Mouse (Mus musculus) cerebellum, adult 2 months (tissue): ENCODE results near the gene Mmp24. TPM values are rescaled to one million over a fixed set of nuclear protein-coding genes. Genes with fewer than 3 reads are reported as not detected.

Experiments
- DNase-seq, 2 experiments: peaks; one replicate each; pipeline ENCODE4 v3.0.0; 2021
- H3K27ac ChIP-seq: fragments of 200-500 bp; 2 replicates; pipeline ENCODE4 v1.5.1; 2012; ENCODE audit warnings: low read length, control low read depth, inconsistent platforms; ENCODE audit not compliant: insufficient read depth
- H3K27me3 ChIP-seq: fragments of 200-500 bp; 2 replicates; pipeline ENCODE4 v1.6.1; 2012; ENCODE audit warnings: inconsistent platforms, mild to moderate bottlenecking, low read length, moderate library complexity; ENCODE audit not compliant: control insufficient read depth, insufficient read depth
- H3K4me1 ChIP-seq: fragments of 200-500 bp; 2 replicates; pipeline ENCODE4 v1.6.1; 2011; ENCODE audit warnings: low read length; ENCODE audit not compliant: control insufficient read depth, insufficient read depth
- H3K4me3 ChIP-seq: fragments of 200-500 bp; replicated peaks from 2 replicates; pipeline ENCODE3; 2011; ENCODE audit warnings: mild to moderate bottlenecking, low read depth, low read length, control low read depth; ENCODE audit not compliant: insufficient read depth
- CTCF ChIP-seq: fragments of 200-500 bp; IDR thresholded peaks from 2 replicates; pipeline ENCODE4 v1.5.1; 2011; ENCODE audit warnings: low read depth, mild to moderate bottlenecking, control low read depth, low read length, moderate library complexity, borderline replicate concordance; ENCODE audit not compliant: insufficient read depth
- POLR2A ChIP-seq: fragments of 200-500 bp; IDR thresholded peaks from 2 replicates; pipeline ENCODE4 v1.6.1; 2011; ENCODE audit warnings: low read length, control low read depth, borderline replicate concordance; ENCODE audit not compliant: insufficient read depth
- WGBS: fragments of 180-500 bp; shearing (Covaris S2); methylation state at CpG from one replicate; pipeline ENCODE4 v1.1.7; 2018; 5-methylcytosine and 5-hydroxymethylcytosine counted together
- polyA plus RNA-seq: library from polyadenylated mRNA; depleted of rRNA; stranded (reverse); fragments of >200 nt; gene quantifications from 2 replicates; pipeline ENCODE4 v1.2.3, GENCODE M21; 2012

Mmp24 gene
- polyA plus RNA-seq, 1 experiment, result 153 TPM

DNA sequence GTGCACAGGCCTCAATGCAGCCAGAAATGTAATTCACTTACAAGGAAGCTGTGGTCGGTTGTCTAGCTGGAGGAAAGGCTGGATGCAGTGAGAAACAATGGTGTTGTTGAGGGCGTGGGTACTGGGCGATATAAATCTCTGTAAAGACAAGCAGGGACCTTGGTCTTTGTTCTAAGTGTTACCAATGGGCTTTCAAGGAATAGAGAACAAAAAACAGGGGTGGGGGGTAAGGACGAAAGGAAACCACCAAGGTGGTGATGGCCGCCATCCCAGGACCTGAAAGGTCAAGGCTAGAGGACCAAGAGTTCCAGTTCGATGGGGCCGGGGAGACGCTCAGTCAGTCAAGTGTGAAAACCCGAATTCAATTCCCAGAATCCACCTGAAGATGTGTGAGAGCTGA lies 37.3 kb upstream of the Mmp24 start:
- Histone ChIP-seq H3K4me1 (no peaks in the 10 kb centered on the region), H3K27me3 (no peaks in the 10 kb centered on the region), H3K27ac (no peak overlapping the region), H3K4me3 (no peak overlapping the region)
- DNase-seq, result no peak
- TF ChIP-seq POLR2A (no peak), CTCF (no peak)
- WGBS, result 68% methylated on average over 9 of the region's 9 CpGs

DNA sequence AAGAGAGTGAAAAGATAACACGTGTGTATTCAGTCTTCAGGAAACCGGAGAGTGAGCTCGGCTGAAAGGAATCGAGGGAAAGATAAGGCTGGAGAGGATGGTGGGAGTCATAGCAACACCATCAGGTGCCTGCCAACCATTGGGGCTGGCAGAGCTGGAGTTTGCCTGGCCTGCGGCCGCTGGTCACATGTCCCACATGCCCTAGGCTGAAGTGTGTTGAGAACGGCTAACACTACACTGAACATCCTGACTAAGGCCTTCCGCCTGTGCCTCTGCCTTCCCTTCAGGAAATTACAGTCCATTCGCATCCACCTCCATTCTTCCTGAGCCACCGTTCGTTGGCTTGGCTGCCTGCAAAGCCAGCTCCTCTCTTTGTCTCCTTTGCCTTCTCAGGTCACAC lies 32.9 kb upstream of the Mmp24 start:
- no peaks in the 10 kb centered on the region for H3K4me1 ChIP-seq
- no peak for DNase-seq
- WGBS, result 59% methylated on average over 11 of the region's 11 CpGs
- H3K27me3 ChIP-seq, result no peaks in the 10 kb centered on the region; the same call in 1 of the 2 replicates
- H3K27ac ChIP-seq, result no peak overlapping the region
- no peak overlapping the region for H3K4me3 ChIP-seq
- TF ChIP-seq POLR2A (no peak), CTCF (no peak)

DNA sequence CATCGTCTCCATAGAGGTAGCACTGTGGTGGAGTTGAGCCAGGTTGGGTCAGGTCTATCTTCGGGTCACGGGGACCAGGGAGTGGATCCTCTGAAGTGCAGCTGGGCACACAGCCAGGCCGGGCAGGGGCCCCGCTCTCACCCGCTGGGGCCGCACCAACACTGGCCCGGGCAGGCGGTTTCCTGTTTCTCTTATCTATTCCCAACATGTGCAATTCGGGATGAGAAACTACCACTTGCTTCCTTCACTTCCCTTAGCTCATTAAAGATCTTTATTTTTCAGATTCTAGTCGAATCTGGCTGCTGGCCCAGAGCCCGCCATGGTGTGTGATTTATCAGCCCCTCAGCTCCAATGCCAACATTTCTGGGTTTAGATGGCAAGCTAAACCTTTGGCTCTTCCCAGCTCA lies 32.2 kb upstream of the Mmp24 start:
- Histone ChIP-seq H3K4me1 (no peaks in the 10 kb centered on the region), H3K4me3 (no peak overlapping the region), H3K27me3 (no peaks in the 10 kb centered on the region; the same call in 1 of the 2 replicates), H3K27ac (no peak overlapping the region)
- WGBS, result 47% methylated on average over 12 of the region's 12 CpGs
- TF ChIP-seq POLR2A, result no peak
- no peak for DNase-seq

DNA sequence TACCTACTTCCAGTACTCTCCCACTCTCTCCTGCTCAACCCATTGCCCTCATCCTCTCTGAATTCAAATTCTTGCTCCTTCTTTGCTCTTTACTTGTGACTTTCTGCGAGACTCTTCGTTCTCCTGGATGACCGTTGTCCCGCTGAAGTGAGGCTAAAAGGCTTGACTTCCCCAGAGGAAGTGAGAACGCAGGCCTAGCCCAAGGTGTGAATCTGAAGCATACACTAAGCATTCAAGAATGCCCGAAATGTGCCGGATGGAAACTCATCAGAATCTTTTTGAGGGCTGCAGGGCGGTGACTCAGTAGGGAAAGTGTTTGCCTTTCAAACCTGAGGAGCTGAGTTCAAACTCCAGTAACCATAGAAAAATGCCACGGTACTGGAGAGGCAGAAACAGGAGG lies 31.8 kb upstream of the Mmp24 start:
- Histone ChIP-seq H3K4me3 (no peak overlapping the region), H3K4me1 (no peaks in the 10 kb centered on the region), H3K27me3 (no peaks in the 10 kb centered on the region; the same call in 1 of the 2 replicates), H3K27ac (no peak overlapping the region)
- DNase-seq, result no peak
- no peak for TF ChIP-seq POLR2A
- TF ChIP-seq CTCF, result no peak
- WGBS, result 91% methylated on average over 9 of the region's 9 CpGs

DNA sequence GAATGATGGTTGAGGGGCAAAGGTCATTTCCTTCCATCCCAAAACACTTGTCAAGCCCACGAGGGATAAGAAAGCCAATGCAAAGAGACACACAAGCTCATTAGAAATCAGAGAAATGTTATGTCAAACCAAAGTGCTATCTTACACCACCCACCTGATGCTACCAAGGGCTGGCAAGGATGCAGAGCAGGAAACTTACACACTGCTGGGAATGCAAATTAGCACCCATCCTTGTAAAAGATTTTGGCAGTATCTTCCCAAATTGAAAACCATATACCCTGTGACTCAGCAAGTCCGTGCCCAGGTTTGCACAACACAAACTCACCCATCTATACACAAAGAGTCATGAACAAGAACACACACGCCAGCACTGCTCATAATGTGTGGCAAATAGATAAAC lies 29.7 kb upstream of the Mmp24 start:
- TF ChIP-seq CTCF (no peak), POLR2A (no peak)
- no peak for DNase-seq

DNA sequence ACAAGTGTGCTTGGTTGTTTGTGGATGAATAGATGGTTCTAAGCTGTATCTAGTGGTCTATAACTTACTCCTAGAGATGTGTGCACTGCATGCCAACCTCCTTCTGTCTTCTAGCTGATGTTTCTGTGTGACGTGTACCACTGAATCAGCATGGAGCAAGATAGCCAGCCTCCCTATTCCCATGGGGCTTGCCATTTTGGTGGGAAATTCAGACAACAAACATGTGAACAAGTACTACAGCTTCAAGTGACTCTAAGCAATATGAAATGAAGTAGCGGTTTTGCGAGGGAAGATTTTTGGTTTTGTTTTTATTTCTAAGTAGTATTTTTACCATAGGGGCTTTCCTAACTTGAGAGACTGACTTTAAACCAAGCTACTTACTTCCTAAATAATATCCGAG lies 25.7 kb upstream of the Mmp24 start:
- DNase-seq, result no peak
- H3K4me3 ChIP-seq, result no peak overlapping the region
- H3K27me3 ChIP-seq, result no peaks in the 10 kb centered on the region
- TF ChIP-seq CTCF (no peak), POLR2A (no peak)
- H3K27ac ChIP-seq, result no peak overlapping the region
- H3K4me1 ChIP-seq, result no peaks in the 10 kb centered on the region
- WGBS, result 89% methylated on average over 4 of the region's 4 CpGs

More for the DNA sequence above, 29.7 kb upstream of the Mmp24 start:
- H3K4me3 ChIP-seq, result no peak overlapping the region
- no peak overlapping the region for H3K27ac ChIP-seq
- H3K4me1 ChIP-seq, result no peaks in the 10 kb centered on the region
- no peaks in the 10 kb centered on the region; the same call in 1 of the 2 replicates for H3K27me3 ChIP-seq
- WGBS, result 68% methylated on average over 3 of the region's 3 CpGs

DNA sequence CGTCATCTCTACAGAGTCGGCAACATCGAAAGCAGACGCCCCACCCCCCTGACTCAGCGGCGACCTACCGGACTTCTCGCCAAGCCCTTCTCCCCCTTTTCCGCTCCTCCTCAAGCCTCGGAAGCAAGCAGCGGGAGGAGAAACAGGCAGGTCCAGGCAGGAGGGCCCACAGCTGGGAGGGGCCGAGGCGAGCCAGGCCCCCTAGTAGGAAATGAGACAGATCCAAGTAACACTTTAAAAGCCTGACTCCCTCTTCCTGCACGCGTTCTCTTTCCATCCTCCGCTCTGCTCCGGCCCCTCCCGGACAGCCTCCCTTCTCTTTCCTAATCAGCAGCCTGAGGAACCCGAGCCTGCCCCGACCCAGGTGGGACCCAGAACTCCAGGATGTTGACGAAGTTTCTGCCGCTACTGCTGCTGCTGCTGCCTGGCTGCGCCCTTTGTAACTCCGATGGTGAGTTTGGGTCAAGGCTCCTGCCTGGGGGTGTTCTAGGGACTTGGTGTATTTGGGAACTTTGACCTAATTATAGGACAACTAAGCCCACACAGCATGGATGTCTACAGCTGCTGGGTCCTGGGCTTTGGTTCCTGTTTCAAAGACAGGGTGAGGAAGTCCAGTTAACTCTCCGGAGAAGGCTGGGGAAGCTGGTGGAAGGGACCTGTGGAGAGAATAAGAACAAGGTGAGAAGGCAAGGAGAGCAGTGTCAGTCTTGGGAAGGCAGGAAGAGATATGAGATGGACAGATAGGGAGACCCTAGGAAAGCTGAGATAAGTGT lies 23.9 kb upstream of the Mmp24 start, which contains the start of gene Procr:
TSS of gene Procr (plus strand) at position 104 of the 773 bp plus-strand sequence.
- H3K4me1 ChIP-seq, result no peaks in the 10 kb centered on the region
- no peak for DNase-seq
- H3K27ac ChIP-seq, result no peak within 1 kb of the TSS
- 8% methylated on average over 25 of the region's 25 CpGs for WGBS
- peak within 1 kb of the TSS; percentile 14 for H3K4me3 ChIP-seq
- TF ChIP-seq CTCF (no peak), POLR2A (no peak)
- H3K27me3 ChIP-seq, result no peaks in the 10 kb centered on the region

DNA sequence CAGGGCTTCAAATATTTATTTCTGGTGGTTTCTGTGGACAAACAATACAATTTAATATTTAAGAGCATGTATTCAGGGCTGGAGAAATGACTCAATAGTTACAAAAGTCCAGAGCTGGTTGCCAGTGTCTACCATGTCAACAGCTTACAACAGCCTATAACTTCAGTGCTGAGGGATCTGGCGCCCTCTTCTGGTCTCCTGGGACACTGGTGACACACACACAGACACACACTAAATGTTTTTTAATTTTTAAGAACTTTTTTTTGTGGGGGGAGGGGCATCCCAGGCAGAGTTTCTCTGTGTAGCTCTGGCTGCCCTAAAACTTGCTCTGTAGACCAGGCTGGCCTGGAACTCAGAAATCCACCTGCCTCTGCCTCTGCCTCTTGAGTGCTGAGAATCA lies 19.4 kb upstream of the Mmp24 start:
- H3K27me3 ChIP-seq, result no peaks in the 10 kb centered on the region
- no peak for DNase-seq
- 6% methylated on average over 1 of the region's 1 CpGs for WGBS
- H3K4me1 ChIP-seq, result peaks cover 3% of the 10 kb centered on the region
- no peak overlapping the region for H3K27ac ChIP-seq
- TF ChIP-seq POLR2A (no peak), CTCF (peak; percentile 26; the same call in 1 of the 2 replicates)
- no peak overlapping the region for H3K4me3 ChIP-seq
